Mouse (Mus musculus) brain, embryonic 14.5 days (tissue): Measurements from ENCODE around the gene Agt.

Source experiments
- CTCF ChIP-seq: fragments of 200-500 bp; IDR thresholded peaks from 2 replicates; pipeline ENCODE4 v1.5.1; 2012; ENCODE audit warnings: inconsistent platforms, mild to moderate bottlenecking, moderate library complexity, borderline replicate concordance; ENCODE audit not compliant: insufficient read depth, insufficient read length; ENCODE audit errors: extremely low read depth
- POLR2A ChIP-seq: fragments of 200-500 bp; IDR thresholded peaks from 2 replicates; pipeline ENCODE4 v1.6.1; 2012; ENCODE audit warnings: mild to moderate bottlenecking, inconsistent platforms, borderline replicate concordance; ENCODE audit not compliant: poor library complexity, insufficient read depth, insufficient read length, severe bottlenecking; ENCODE audit errors: extremely low read depth

GRCm38 (mm10) chr8:124530996-124531395 lies 38.5 kb downstream of the Agt start:
- TF ChIP-seq CTCF (no peak), POLR2A (no peak)
